In the genomic region with DNA sequence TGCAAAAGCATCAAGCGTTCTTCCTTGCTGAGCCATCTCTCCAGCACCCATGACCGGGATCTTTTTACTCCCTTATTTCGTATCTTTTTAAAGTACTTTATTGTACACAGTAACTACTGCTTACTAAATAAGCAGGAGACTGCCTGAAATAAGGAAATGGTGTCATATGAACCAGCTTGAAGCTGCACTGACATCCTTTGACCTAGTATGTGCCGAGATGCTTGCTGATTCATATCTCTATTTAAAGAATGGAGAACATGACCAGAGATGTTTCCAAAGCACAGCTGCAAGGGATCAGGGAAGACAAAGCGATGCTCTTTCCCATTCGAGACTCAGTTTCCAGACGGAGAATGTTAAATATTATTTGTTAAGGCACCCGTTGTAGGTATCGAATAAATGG, we compare ENCODE assay signal across 22 mouse cellular contexts. TPM values are rescaled to one million over a fixed set of nuclear protein-coding genes. Genes with fewer than 3 reads are reported as not detected.
"Had no signal": no experiment of that assay in that cellular context is flagged by ENCODE, and none has a peak within 500 bp of the region (broad histone marks: within the 10 kb centered on the region; RNA-seq: fewer than 3 reads in every experiment).

No protein-coding gene starts in this region.

- DNase-seq: kidney, adult 11 months; kidney, adult 9 months; kidney, postnatal 10 days; kidney, postnatal 4 days; lung, embryonic 14.5 days; lung, postnatal 10 days; right cerebral cortex, adult 18-20 months; right cerebral cortex, postnatal 25 days; thymus, adult 18-20 months; thymus, postnatal 14 days had no signal

- H3K36me3 ChIP-seq: limb, embryonic 15.5 days; liver, embryonic 15.5 days; midbrain, embryonic 12.5 days had no signal

- H3K4me3 ChIP-seq: layer of hippocampus, adult 2 months; left cerebral cortex, adult 2 months; limb, embryonic 15.5 days; liver, embryonic 15.5 days; midbrain, embryonic 12.5 days had no signal

- H3K27me3 ChIP-seq: limb, embryonic 15.5 days; midbrain, embryonic 12.5 days had no signal

- H3K27ac ChIP-seq: layer of hippocampus, adult 2 months; left cerebral cortex, adult 2 months; limb, embryonic 15.5 days; liver, embryonic 15.5 days; midbrain, embryonic 12.5 days had no signal

- H3K9ac ChIP-seq: limb, embryonic 15.5 days; liver, embryonic 15.5 days; lung, embryonic 14.5 days; midbrain, embryonic 12.5 days had no signal

- ATAC-seq: midbrain, embryonic 16.5 days had no signal

- H3K4me1 ChIP-seq: limb, embryonic 15.5 days; midbrain, embryonic 12.5 days had no signal

RNA-seq across cellular contexts. Expression of gene Lrrc63, which starts 33.7 kb away (rescaled TPM):
- total RNA-seq: layer of hippocampus, adult 2 months; layer of hippocampus, postnatal 14 days; left cerebral cortex, adult 2 months; megakaryocyte-erythroid progenitor cell, adult 5-6 weeks had no signal
- polyA plus RNA-seq: limb, embryonic 11.5 days; limb, embryonic 15.5 days; liver, embryonic 15.5 days; midbrain, embryonic 16.5 days; neural tube, embryonic 14.5 days; small intestine, adult 2 months; stomach, embryonic 14.5 days had no signal
